Mouse (Mus musculus) stomach, adult 2 months (tissue): ENCODE measurements around the gene Lpcat3. TPM values are rescaled to one million over a fixed set of nuclear protein-coding genes. Genes with fewer than 3 reads are reported as not detected.

Experiments used
- polyA plus RNA-seq: library from polyadenylated mRNA; depleted of rRNA; stranded (reverse); fragments of >200 nt; gene quantifications from 2 replicates; pipeline ENCODE4 v1.2.3, GENCODE M21; 2012; rRNA removed

Lpcat3 gene
- 46.7 and 49.3 TPM in 2 replicates for polyA plus RNA-seq

DNA sequence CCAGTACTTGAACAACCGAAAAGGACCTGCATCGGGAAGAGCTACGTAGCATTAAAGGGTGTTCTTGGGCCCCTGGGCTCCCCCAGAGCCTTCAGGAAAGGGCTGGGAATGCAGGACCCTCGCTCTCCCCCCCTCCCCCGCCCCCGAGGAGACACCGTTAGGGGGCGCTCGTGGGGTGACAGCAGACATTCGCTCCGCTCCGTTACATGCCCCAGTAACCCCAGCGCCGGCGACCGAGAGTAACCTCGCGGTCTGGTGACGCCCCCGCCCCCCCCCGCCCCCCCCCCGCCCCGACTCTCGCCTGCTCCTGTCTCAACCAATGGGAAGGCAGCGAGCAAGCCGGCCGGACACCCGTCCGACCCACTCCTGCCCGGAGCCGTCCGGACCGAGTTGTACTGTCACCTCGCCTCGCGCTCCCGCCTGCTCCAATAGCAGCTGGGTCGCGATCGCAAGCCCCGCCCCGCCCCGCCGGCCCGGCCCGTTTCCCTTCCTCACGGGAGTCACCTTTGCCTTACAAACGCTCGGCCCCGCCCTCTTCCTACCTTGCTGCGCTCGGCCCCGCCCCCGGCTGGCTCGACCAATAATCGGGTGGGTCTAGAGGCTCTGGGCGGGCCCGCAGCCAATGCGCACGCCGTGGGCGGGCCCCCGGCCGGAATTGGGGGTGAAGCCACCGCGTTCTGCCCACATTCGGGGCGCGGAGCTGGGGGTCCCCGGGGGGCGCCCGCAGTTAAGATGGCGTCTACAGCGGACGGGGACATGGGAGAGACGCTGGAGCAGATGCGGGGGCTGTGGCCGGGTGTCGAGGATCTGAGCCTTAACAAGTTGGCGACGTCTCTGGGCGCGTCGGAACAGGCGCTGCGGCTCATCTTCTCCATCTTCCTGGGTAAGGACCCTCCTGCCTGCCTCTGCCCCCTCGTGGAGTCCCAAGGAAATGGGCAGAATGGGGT lies at the start of gene Lpcat3:
Gene Lpcat3 (plus strand): TSS at position 551 of the 947 bp plus-strand sequence.

DNA sequence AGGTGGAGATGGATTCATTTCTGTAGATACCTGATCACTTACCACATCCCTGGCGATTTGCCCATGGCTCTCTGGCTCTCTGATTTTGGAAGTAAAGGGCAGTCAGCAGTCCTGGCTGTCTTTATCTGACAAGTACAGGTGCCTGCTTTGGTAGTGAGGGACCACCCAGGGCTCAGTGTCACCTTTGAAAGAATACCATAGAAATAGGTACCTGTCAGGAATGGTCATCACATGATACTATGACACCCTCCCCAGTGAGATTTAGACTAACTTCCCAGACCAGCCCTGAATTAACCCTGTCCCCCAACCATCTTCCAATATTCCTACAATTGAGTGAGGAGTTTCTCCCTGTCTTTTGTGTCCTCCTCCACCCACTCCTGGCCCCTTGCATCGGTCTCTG lies 26.8 kb upstream of the Lpcat3 start, which contains the start of gene C1s2:
Gene C1s2 (minus strand): TSS at position 101 of the 400 bp plus-strand sequence.

GRCm38 (mm10) chr6:124711824-124712782 lies 49.3 kb downstream of the Lpcat3 start, which contains the start of the genes Emg1 and Phb2:
Gene Emg1 (minus strand): TSS chr6:124712178.
Gene Phb2 (plus strand): TSS chr6:124712336.

GRCm38 (mm10) chr6:124738511-124739023 lies 75.7 kb downstream of the Lpcat3 start, which contains the start of gene Ptpn6:
Gene Ptpn6 (minus strand): TSS chr6:124738714.

DNA sequence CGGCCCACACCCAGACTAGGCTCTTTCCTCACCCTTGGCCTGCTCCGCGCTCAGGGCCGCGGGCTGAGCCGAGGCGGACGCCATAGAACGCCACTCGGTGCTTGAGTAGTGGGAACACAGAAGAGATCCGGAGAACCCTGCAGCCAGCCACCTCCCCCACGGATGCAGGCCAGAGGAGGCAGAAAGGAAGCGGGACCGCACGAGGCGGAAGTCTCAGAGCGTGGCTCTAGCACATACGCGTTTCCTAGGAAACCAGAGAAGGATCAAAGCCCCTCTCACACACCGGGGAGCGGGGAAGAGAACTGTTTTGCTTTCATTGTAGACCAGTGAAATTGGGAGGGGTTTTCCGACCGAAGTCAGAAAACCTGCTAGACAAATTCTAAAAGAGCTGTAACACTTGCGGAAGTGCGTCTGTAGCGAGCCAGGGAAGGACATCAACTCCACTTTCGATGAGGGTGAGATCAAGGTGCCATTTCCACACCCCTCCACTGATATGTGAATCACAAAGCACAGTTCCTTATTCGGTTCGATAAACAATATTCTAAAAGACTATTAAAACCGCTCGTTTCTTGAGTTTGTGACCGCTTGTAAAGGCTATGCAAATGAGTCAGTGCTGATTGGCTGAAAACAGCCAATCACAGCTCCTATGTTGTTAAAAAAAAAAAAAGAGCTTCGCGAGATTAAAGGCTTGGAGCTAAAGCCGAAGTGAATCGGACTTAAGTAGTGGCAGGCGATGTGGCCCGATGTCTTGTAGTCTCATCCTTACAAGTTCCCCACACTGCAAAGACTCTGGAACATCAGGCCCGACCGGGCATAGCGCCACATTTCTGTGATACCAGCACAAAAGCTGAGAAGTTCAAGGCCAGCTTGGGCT lies 78.3 kb downstream of the Lpcat3 start, which contains the start of gene Grcc10:
Gene Grcc10 (minus strand): TSS at position 487 of the 874 bp plus-strand sequence.

Other genes with a start within 250 kb of the Lpcat3 start
- 10.4 and 12.1 TPM in 2 replicates for gene Pex5, start 248.0 kb upstream of the Lpcat3 start, polyA plus RNA-seq
- 0.78 and 1.2 TPM in 2 replicates for gene Clstn3, start 198.2 kb upstream of the Lpcat3 start, polyA plus RNA-seq
- 0.45 and 0.93 TPM in 2 replicates for gene C1rl, start 169.9 kb upstream of the Lpcat3 start, polyA plus RNA-seq
- gene C1ra, start 150.6 kb upstream of the Lpcat3 start, polyA plus RNA-seq = 8.6 and 12.3 TPM in 2 replicates
- 6.9 and 17.4 TPM in 2 replicates for gene C1s1, start 120.7 kb upstream of the Lpcat3 start, polyA plus RNA-seq
- 0.09 and 0.12 TPM in 2 replicates for gene C1rb, start 92.7 kb upstream of the Lpcat3 start, polyA plus RNA-seq
- not detected in 2 replicates for gene C1s2, start 26.9 kb upstream of the Lpcat3 start, polyA plus RNA-seq
- 9.4 and 10.8 TPM in 2 replicates for gene Emg1, start 49.2 kb downstream of the Lpcat3 start, polyA plus RNA-seq
- gene Phb2, start 49.3 kb downstream of the Lpcat3 start, polyA plus RNA-seq = 83.4 and 111 TPM in 2 replicates
- 9.1 and 9.5 TPM in 2 replicates for gene Ptpn6, start 75.7 kb downstream of the Lpcat3 start, polyA plus RNA-seq
- gene Grcc10, start 78.3 kb downstream of the Lpcat3 start, polyA plus RNA-seq = 80.8 and 106 TPM in 2 replicates
- gene Gm45234, start 93.0 kb downstream of the Lpcat3 start, polyA plus RNA-seq = not detected in 2 replicates
- gene Atn1, start 93.5 kb downstream of the Lpcat3 start, polyA plus RNA-seq = 38.7 and 38.9 TPM in 2 replicates
- 4.7 and 5.5 TPM in 2 replicates for gene Eno2, start 106.6 kb downstream of the Lpcat3 start, polyA plus RNA-seq
- gene Lrrc23, start 116.7 kb downstream of the Lpcat3 start, polyA plus RNA-seq = 0.13 and 0.26 TPM in 2 replicates
- gene Spsb2, start 145.6 kb downstream of the Lpcat3 start, polyA plus RNA-seq = 14.1 and 16.2 TPM in 2 replicates
- 179 and 210 TPM in 2 replicates for gene Tpi1, start 151.3 kb downstream of the Lpcat3 start, polyA plus RNA-seq
- 36.1 and 46.9 TPM in 2 replicates for gene Usp5, start 166.5 kb downstream of the Lpcat3 start, polyA plus RNA-seq
- gene Cdca3, start 166.5 kb downstream of the Lpcat3 start, polyA plus RNA-seq = 19.8 and 24.0 TPM in 2 replicates
- 0.10 and 0.24 TPM in 2 replicates for gene Gnb3, start 177.2 kb downstream of the Lpcat3 start, polyA plus RNA-seq
- gene P3h3, start 194.7 kb downstream of the Lpcat3 start, polyA plus RNA-seq = 12.1 and 14.8 TPM in 2 replicates
- gene Gpr162, start 201.0 kb downstream of the Lpcat3 start, polyA plus RNA-seq = 0.77 and 0.80 TPM in 2 replicates
- 0.58 and 0.83 TPM in 2 replicates for gene Cd4, start 225.2 kb downstream of the Lpcat3 start, polyA plus RNA-seq
- gene Lag3, start 248.7 kb downstream of the Lpcat3 start, polyA plus RNA-seq = 0.84 and 2.3 TPM in 2 replicates